Mouse (Mus musculus) gastrocnemius, postnatal 36 days (tissue): ENCODE results near the gene Tet3. TPM values are rescaled to one million over a fixed set of nuclear protein-coding genes. Genes with fewer than 3 reads are reported as not detected.

ENCODE experiments used
- DNase-seq, 2 experiments: peaks; one replicate each; pipeline ENCODE4 v3.0.0; 2022
- intact Hi-C: fragments of 180-260 bp; cut with DNase I; formaldehyde crosslinking; loops from one replicate; pipeline ENCODE4 v1.15.1; 2025
- long read RNA-seq, 2 experiments: library from polyadenylated mRNA; stranded (forward); transcript quantifications; one replicate each; pipeline ENCODE4 v2.0.0; 2021
- total RNA-seq, 2 experiments: library from RNA; stranded (reverse); gene quantifications; 2 replicates each; pipeline ENCODE4 v1.2.3; 2021

Gene Tet3
- total RNA-seq, result 10 to 100 TPM; 21.1 to 23.7 TPM
- long read RNA-seq, experiment 1, partial matches to known transcripts, result 0 of 1 reads
- long read RNA-seq, experiment 1, other reads (novel, unspliced or antisense), result 1 of 1 reads
- long read RNA-seq, experiment 2, partial matches to known transcripts, result 0 of 2 reads
- long read RNA-seq, experiment 2, other reads (novel, unspliced or antisense), result 2 of 2 reads

GRCm38 (mm10) chr6:83459034-83459644 is at the start of gene Tet3:
TSS of gene Tet3 (minus strand) at chr6:83459084.
- no peak for DNase-seq
- intact Hi-C loops, result loop anchor here (5.0 kb wide), 1 partner anchor 102 kb away; no protein-coding TSS in a partner anchor

- intact Hi-C loops, result no loop called here
- no peak for DNase-seq
Observed at GRCm38 (mm10) chr6:83507168-83507546, 48.3 kb upstream of the Tet3 start.

- DNase-seq, result peak; percentile 92 to 95
- intact Hi-C loops, result no loop called here
Observed at GRCm38 (mm10) chr6:83506258-83507167, 47.6 kb upstream of the Tet3 start, which contains the start of gene Dguok. TSS of gene Dguok (minus strand) at chr6:83506969.

DNA sequence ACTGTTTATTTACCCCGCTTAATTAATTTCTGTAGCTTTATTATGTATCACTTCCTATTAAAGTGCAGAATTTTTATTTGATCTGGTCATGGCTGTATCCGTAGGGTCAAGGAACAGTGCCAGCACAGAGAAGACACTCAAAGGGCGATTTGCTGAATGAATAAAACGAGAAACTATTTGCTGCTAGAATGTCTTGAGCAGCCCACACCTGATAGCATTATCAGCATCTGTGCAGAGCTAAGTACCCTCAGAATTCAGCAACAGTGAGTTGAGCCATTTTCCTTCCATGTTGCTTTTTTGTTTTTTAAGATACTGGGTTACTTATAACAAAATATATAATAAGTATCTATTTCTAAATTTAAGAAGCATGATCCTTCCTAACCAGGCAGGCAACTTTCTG is 46.7 kb upstream of the Tet3 start:
- intact Hi-C loops, result no loop called here
- DNase-seq, result no peak

GRCm38 (mm10) chr6:83503361-83503760 is 44.5 kb upstream of the Tet3 start:
- intact Hi-C loops, result loop anchor here (2.0 kb wide), 1 partner anchor 47 kb away; no protein-coding TSS in a partner anchor

DNA sequence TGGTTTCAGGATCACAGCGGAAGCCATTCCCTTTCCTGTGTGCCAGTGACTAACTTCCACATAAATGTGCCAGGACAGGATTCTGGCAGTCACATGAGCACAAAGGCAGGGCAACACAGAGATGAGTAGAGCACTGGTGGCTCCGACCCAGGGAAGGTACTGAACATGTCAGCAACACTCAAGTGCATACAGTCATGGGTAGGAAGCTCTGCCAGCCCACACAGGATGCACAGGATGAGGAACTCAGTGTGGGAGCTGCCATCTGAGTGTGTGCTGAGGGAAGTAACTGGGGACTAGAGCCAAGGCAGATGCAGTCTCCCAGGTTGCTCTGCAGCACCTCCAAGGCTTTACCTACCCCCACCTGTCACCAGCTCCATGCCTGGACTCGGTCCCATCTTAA is 43.8 kb upstream of the Tet3 start:
- no peak for DNase-seq
- intact Hi-C loops, result loop anchor here (2.0 kb wide), 1 partner anchor 46 kb away; no protein-coding TSS in a partner anchor

More at GRCm38 (mm10) chr6:83503361-83503760, 44.5 kb upstream of the Tet3 start:
- DNase-seq, result no peak

DNA sequence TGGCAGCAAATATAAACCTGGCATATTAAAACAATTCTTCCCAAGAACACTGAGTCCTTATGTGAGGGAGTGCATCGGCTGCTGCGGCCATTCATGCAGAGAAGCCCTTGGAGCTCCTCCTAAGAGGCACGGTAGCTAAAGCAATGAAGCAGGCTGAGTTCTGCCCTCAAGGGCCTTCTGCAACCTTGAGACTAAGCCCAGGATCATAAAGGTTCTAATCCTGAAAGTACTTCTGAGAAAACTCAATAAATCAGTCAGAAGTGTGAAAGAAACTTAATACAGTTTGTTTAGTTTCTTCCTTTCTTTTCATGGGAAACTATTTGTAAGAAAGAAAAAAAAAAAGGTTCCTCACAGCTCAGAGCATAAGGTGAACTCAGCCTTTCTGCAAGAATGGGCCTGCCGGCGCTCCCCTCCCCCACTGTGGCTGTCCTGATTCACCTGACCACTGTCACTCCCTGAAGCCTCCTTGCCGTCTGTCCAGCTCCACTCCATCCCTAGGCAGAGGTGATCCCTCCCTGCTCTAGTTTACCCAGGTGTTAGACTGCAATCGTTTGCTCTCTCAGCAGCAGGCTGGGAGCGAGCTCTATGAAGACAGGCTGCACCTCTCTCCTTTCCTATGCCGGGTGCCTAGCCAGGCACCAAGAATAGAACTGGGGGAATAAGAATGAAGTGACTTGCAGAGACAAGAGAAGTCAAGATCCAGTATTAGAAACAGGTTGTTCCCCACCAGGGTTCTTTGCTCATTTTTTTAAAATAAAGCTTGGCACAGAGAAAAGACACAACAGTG is 42.8 kb upstream of the Tet3 start:
- DNase-seq, result no peak
- intact Hi-C loops, result loop anchor here (2.0 kb wide), 1 partner anchor 45 kb away; no protein-coding TSS in a partner anchor

- intact Hi-C loops, result no loop called here
- DNase-seq, result no peak
Observed at GRCm38 (mm10) chr6:83500462-83500861, 41.6 kb upstream of the Tet3 start.

DNA sequence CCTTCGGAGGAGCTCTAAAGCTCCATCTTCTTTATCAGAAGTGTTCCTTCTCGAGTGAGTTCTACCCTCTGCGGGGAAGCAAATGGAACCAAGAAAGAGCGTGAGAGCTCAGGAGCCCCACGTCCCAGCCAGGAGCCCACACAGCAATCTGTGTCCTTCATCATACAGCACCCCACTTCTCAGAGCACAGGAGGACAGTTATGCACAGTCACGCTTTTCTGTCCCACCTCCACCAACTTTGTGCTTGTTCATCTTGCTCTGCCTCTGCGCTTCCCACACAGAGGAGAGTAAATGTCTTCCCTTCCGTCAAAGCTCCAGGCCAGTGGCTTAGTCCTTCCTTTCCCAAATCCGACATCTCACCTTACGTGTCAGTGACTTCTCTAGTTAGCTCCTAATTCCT is 40.2 kb upstream of the Tet3 start:
- DNase-seq, result no peak
- intact Hi-C loops, result no loop called here

- intact Hi-C loops, result no loop called here
- DNase-seq, result no peak
Observed at GRCm38 (mm10) chr6:83496753-83497710, 38.1 kb upstream of the Tet3 start.

DNA sequence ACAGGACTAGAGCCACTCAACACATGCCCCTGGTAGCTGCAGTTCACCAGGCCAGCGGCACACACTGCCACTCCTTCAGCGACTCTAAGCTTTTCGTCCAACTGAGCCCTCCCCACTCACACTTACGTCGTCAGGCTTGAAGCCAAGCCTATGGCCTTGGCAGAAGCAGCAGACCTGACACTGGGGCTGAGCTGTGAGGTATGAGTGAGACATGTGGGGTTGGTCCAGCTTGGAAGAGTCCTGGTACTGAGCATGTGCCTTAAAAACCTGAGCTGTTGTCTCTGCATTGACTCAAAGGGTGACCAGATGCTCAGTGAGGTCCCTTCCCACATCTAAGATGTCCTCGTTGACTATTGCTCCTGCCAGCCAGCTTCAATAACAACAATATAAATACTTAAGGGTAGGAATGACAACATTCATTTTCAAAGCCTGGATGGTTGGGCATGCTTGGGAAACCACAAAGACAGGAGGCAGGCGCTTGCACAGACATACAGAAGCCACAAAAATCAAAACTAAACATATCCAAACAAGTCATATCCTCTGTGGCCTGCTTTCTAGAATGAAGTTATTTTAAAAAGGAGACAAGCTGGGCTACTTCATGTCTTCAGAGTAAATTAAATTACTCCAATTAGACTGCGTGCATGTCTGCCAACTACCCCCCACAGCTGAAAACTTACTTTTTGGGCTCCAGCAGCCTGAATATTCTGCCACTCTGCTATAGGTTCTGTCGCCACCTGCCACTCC is 37.3 kb upstream of the Tet3 start:
- intact Hi-C loops, result no loop called here

DNA sequence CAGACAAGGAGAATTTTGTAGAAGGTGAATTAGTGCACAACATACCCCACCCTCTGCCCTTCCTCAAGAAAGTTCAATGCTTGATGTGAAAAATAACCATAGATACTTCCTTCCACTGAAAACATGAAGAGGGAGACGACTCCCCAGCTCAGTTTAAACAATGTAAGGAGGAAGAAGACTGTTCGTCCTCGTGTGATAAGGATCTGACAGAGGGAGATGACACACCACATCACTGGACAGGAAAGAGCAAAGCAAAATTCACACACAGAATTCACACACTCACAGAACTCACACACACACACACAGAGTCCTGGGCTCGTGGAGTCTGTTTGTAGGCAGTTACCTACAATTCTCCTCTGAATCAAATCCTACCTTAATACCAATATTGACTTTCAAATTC is 31.7 kb upstream of the Tet3 start:
- intact Hi-C loops, result no loop called here
- no peak for DNase-seq

More for the DNA sequence above, 37.3 kb upstream of the Tet3 start:
- DNase-seq, result no peak

GRCm38 (mm10) chr6:83488200-83488599 is 29.3 kb upstream of the Tet3 start:
- no peak for DNase-seq
- intact Hi-C loops, result no loop called here

DNA sequence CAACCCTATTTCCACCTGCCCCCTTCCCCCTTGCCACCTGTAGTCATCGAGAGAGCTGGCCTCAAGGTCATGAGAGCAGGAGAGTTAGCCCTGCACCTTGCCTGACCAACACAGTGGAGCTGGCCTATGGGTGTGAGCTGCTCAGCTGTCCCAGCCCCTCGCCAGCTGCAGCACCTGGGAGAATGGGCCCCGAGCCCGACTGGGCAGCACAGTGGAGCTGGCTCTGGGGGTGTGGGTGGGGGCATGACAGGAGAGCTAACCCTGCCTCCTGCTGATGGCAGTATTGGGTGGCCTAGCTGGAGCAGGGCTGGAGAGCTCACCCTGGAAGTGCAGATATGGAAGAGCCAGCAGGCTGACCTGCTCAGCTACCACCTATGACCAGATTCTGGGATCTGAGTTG is 28.4 kb upstream of the Tet3 start:
- intact Hi-C loops, result no loop called here
- DNase-seq, result peak; percentile 44 to 50

DNA sequence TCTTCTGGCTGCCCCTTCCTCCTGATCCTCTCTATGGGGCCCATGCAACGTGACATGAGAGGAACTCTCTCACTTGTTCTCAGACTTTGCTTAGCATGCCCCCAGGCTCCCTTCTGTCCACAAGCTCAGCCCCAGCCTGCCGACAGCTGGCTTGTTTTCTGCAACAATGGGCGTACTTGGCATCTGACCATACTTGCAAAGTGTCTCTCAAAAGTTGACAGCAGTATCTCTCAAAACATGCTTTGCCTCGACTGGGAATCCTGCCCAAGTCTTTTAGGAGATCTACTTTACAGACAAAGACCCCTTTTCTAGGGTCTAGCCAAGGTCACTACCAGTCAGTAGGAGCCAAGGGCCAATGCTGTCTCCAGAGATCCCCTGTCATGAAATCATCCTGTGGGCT is 27.0 kb upstream of the Tet3 start:
- no peak for DNase-seq
- intact Hi-C loops, result no loop called here

- no peak for DNase-seq
- intact Hi-C loops, result no loop called here
Observed at GRCm38 (mm10) chr6:83483776-83484175, 24.9 kb upstream of the Tet3 start.

- intact Hi-C loops, result no loop called here
- no peak for DNase-seq
Observed at GRCm38 (mm10) chr6:83482418-83483085, 23.7 kb upstream of the Tet3 start.
